Mouse (Mus musculus): ENCODE measurements around the gene Zfp426. TPM values are rescaled to one million over a fixed set of nuclear protein-coding genes. Genes with fewer than 3 reads are reported as not detected.

Gene Zfp426
- total RNA-seq (2021) = 10 to 100 TPM in 1 of 2 experiments, 1 to 10 TPM in 1; 7.9 to 12.8 TPM
- polyA plus RNA-seq (2012; rRNA removed) = 3.8 and 6.6 TPM in 2 replicates
- long read RNA-seq, partial matches to known transcripts = 2 of 4 reads
- long read RNA-seq, other reads (novel, unspliced or antisense) = 2 of 4 reads

GRCm38 (mm10) chr9:20492527-20493233 is at the start of gene Zfp426:
Gene Zfp426 (minus strand): TSS chr9:20492746.
- H3K9ac ChIP-seq (ENCODE audit: low read depth, low read length) = peak within 1 kb of the TSS; percentile 80
- peaks cover 10% of the 10 kb centered on the region; the same call in 1 of the 2 replicates for H3K36me3 ChIP-seq (ENCODE audit: control insufficient read depth, insufficient read depth, low read length)
- intact Hi-C loops (cut with DNase I) = loop anchor here (2.0 to 10.0 kb wide), 4 partner anchors 28 to 152 kb away; partner anchors contain the start of genes Fbxl12, Ubl5, Zfp266 and Zfp846
- peak within 1 kb of the TSS; percentile 97 for H3K27ac ChIP-seq
- peak within 1 kb of the TSS; percentile 94 for H3K4me3 ChIP-seq
- peak; percentile 90 to 91 for DNase-seq
- H3K4me1 ChIP-seq (ENCODE audit: control insufficient read depth, insufficient read depth, low read length) = peaks cover 2% of the 10 kb centered on the region
- H3K27me3 ChIP-seq (ENCODE audit: control insufficient read depth, insufficient read depth, low read length) = no peaks in the 10 kb centered on the region
- H3K79me2 ChIP-seq (replicated peaks; ENCODE audit: control insufficient read depth, insufficient read depth, low read length) = peaks cover 2% of the 10 kb centered on the region; the same call in 1 of the 2 replicates
- under 1% methylated on average over 40 of the region's 40 CpGs for WGBS
- TF ChIP-seq CTCF (IDR thresholded peaks at IDR 0.05) (no peak), EP300 (IDR thresholded peaks at IDR 0.05; ENCODE audit: insufficient read depth, low read depth, low read length) (peak; percentile 15; the same call in 1 of the 2 replicates), POLR2A (IDR thresholded peaks at IDR 0.05; ENCODE audit: insufficient read depth, low read depth, low read length) (peak; percentile 87; the same call in 1 of the 2 replicates)

GRCm38 (mm10) chr9:20536598-20536997 is 44.1 kb upstream of the Zfp426 start:
- Histone ChIP-seq H3K27me3 (ENCODE audit: control insufficient read depth, insufficient read depth, low read length) (no peaks in the 10 kb centered on the region), H3K4me3 (no peak overlapping the region), H3K4me1 (ENCODE audit: control insufficient read depth, insufficient read depth, low read length) (no peaks in the 10 kb centered on the region), H3K79me2 (replicated peaks; ENCODE audit: control insufficient read depth, insufficient read depth, low read length) (no peaks in the 10 kb centered on the region), H3K36me3 (ENCODE audit: control insufficient read depth, insufficient read depth, low read length) (no peaks in the 10 kb centered on the region), H3K9ac (ENCODE audit: low read depth, low read length) (no peak overlapping the region), H3K27ac (no peak overlapping the region)
- TF ChIP-seq EP300 (IDR thresholded peaks at IDR 0.05; ENCODE audit: insufficient read depth, low read depth, low read length) = no peak
- TF ChIP-seq CTCF (IDR thresholded peaks at IDR 0.05) = no peak
- no peak for TF ChIP-seq POLR2A (IDR thresholded peaks at IDR 0.05; ENCODE audit: insufficient read depth, low read depth, low read length)
- WGBS = 80% methylated on average over 2 of the region's 2 CpGs
- intact Hi-C loops (cut with DNase I) = no loop called here
- DNase-seq = no peak

GRCm38 (mm10) chr9:20534326-20534926 is 41.9 kb upstream of the Zfp426 start:
- no peaks in the 10 kb centered on the region for H3K4me1 ChIP-seq (ENCODE audit: control insufficient read depth, insufficient read depth, low read length)
- H3K4me3 ChIP-seq = no peak overlapping the region
- 75% methylated on average over 8 of the region's 8 CpGs for WGBS
- H3K27me3 ChIP-seq (ENCODE audit: control insufficient read depth, insufficient read depth, low read length) = no peaks in the 10 kb centered on the region
- H3K79me2 ChIP-seq (replicated peaks; ENCODE audit: control insufficient read depth, insufficient read depth, low read length) = no peaks in the 10 kb centered on the region
- TF ChIP-seq CTCF (IDR thresholded peaks at IDR 0.05) (no peak), EP300 (IDR thresholded peaks at IDR 0.05; ENCODE audit: insufficient read depth, low read depth, low read length) (no peak), POLR2A (IDR thresholded peaks at IDR 0.05; ENCODE audit: insufficient read depth, low read depth, low read length) (no peak)
- H3K36me3 ChIP-seq (ENCODE audit: control insufficient read depth, insufficient read depth, low read length) = no peaks in the 10 kb centered on the region
- intact Hi-C loops (cut with DNase I) = no loop called here
- DNase-seq = no peak
- H3K9ac ChIP-seq (ENCODE audit: low read depth, low read length) = no peak overlapping the region
- no peak overlapping the region for H3K27ac ChIP-seq

- WGBS = under 1% methylated on average over 43 of the region's 46 CpGs
- H3K79me2 ChIP-seq (replicated peaks; ENCODE audit: control insufficient read depth, insufficient read depth, low read length) = peaks cover 5% of the 10 kb centered on the region; the same call in 1 of the 2 replicates
- TF ChIP-seq CTCF (IDR thresholded peaks at IDR 0.05) (no peak), EP300 (IDR thresholded peaks at IDR 0.05; ENCODE audit: insufficient read depth, low read depth, low read length) (peak; percentile 45; the same call in 1 of the 2 replicates), POLR2A (IDR thresholded peaks at IDR 0.05; ENCODE audit: insufficient read depth, low read depth, low read length) (peak; percentile 81)
- peaks cover 28% of the 10 kb centered on the region for H3K36me3 ChIP-seq (ENCODE audit: control insufficient read depth, insufficient read depth, low read length)
- peak within 1 kb of the TSS; percentile 90 for H3K4me3 ChIP-seq
- peak within 1 kb of the TSS; percentile 96 for H3K27ac ChIP-seq
- intact Hi-C loops (cut with DNase I) = loop anchor here (2.0 to 10.0 kb wide), 3 partner anchors 23 to 123 kb away; partner anchors contain the start of genes Fbxl12, Ubl5 and Zfp426
- peaks cover 9% of the 10 kb centered on the region for H3K4me1 ChIP-seq (ENCODE audit: control insufficient read depth, insufficient read depth, low read length)
- DNase-seq = peak; percentile 92 to 94
- H3K27me3 ChIP-seq (ENCODE audit: control insufficient read depth, insufficient read depth, low read length) = no peaks in the 10 kb centered on the region
- peak within 1 kb of the TSS; percentile 83 for H3K9ac ChIP-seq (ENCODE audit: low read depth, low read length)
These were observed 28.9 kb upstream of the Zfp426 start, which contains the start of gene Zfp266 for GRCm38 (mm10) chr9:20521306-20521957. Gene Zfp266 (minus strand): TSS chr9:20521417.

GRCm38 (mm10) chr9:20520531-20521210 is 28.1 kb upstream of the Zfp426 start:
- Histone ChIP-seq H3K27me3 (ENCODE audit: control insufficient read depth, insufficient read depth, low read length) (no peaks in the 10 kb centered on the region), H3K4me1 (ENCODE audit: control insufficient read depth, insufficient read depth, low read length) (peaks cover 9% of the 10 kb centered on the region), H3K9ac (ENCODE audit: low read depth, low read length) (peak overlapping the region; percentile 83), H3K79me2 (replicated peaks; ENCODE audit: control insufficient read depth, insufficient read depth, low read length) (peaks cover 5% of the 10 kb centered on the region; the same call in 1 of the 2 replicates), H3K27ac (peak overlapping the region; percentile 96), H3K4me3 (peak overlapping the region; percentile 90), H3K36me3 (ENCODE audit: control insufficient read depth, insufficient read depth, low read length) (peaks cover 28% of the 10 kb centered on the region)
- WGBS = under 1% methylated on average over 17 of the region's 17 CpGs
- no peak for DNase-seq
- intact Hi-C loops (cut with DNase I) = loop anchor here (2.0 to 10.0 kb wide), 3 partner anchors 24 to 124 kb away; partner anchors contain the start of genes Fbxl12, Ubl5 and Zfp426
- TF ChIP-seq CTCF (IDR thresholded peaks at IDR 0.05) (no peak), POLR2A (IDR thresholded peaks at IDR 0.05; ENCODE audit: insufficient read depth, low read depth, low read length) (no peak), EP300 (IDR thresholded peaks at IDR 0.05; ENCODE audit: insufficient read depth, low read depth, low read length) (no peak)

All from heart, adult 2 months (tissue).